17 mouse cellular contexts compared by ENCODE assay signal in the genomic region with DNA sequence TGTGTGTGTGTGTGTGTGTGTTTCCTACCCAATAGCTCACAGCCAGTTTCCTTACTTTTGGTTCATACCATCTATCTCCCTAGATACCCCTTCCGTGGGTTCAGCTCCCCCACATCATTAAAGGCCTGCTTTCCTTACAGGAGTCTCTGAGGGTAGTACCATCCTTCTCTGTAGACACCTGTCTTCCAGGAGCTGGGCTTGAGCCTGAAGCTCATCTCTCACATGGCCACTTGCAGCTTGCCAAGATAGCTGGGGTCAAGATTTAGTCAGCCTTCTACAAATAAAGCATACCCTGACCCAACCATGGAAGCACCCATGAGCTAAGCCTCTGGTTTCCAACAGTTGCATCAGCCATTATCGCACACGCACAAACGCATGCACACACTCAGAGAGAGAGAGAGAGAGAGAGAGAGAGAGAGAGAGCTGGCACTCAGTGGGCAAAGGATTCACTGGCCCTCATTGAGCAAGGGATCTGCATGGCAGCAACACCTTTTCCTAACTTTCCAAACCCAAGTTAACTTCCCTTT.
DNase-seq lines count a peak whose midpoint lies in the region; ATAC-seq lines count a peak whose summit lies in the region.
"Had no signal": no experiment of that assay in that cellular context is flagged by ENCODE, and none has a peak within 500 bp of the region (broad histone marks: within the 10 kb centered on the region; RNA-seq: fewer than 3 reads in every experiment).

No protein-coding gene starts in this region.

- no peaks in the 10 kb centered on the region for H3K36me3 ChIP-seq in hindbrain, embryonic 15.5 days
- no peaks in the 10 kb centered on the region for H3K36me3 ChIP-seq in hindbrain, embryonic 14.5 days (replicated peaks; ENCODE audit: control insufficient read depth, insufficient read depth)
- no peaks in the 10 kb centered on the region for H3K36me3 ChIP-seq in neural tube, embryonic 13.5 days
- H3K36me3 ChIP-seq in neural tube, embryonic 15.5 days: no peaks in the 10 kb centered on the region
- H3K36me3 ChIP-seq: embryonic facial prominence, embryonic 10.5 days; heart, embryonic 10.5 days had no signal

- ATAC-seq in hindbrain, embryonic 15.5 days (ENCODE audit: low FRiP score, low read depth): no peak
- ATAC-seq in hindbrain, embryonic 14.5 days (ENCODE audit: low FRiP score): no peak
- ATAC-seq in neural tube, embryonic 13.5 days (ENCODE audit: low read depth): no peak
- no peak for ATAC-seq in neural tube, embryonic 15.5 days (ENCODE audit: low FRiP score)
- ATAC-seq: forebrain, embryonic 13.5 days; forebrain, postnatal 0 days; intestine, embryonic 16.5 days had no signal

- 94% methylated on average over 4 of the region's 4 CpGs for WGBS in hindbrain, embryonic 15.5 days
- WGBS in hindbrain, embryonic 14.5 days: 97% methylated on average over 4 of the region's 4 CpGs
- 97% methylated on average over 4 of the region's 4 CpGs for WGBS in neural tube, embryonic 13.5 days
- 94% methylated on average over 4 of the region's 4 CpGs for WGBS in neural tube, embryonic 15.5 days

- DNase-seq in heart, adult 11 months: peak; percentile 82
- no peak for DNase-seq in heart, adult 9 months (ENCODE audit: low spot score in 2 of 2)
- DNase-seq in hindbrain, embryonic 14.5 days (ENCODE audit: low spot score): no peak
- DNase-seq in skeletal muscle tissue, adult 2 months (ENCODE audit: low read depth, low spot score): peak; percentile 39
- DNase-seq: adrenal gland, adult 8-10 months; adrenal gland, postnatal 36 days; cerebellum, adult 2 months; cerebellum, postnatal 10 days; forebrain, postnatal 0 days had no signal

- no peak overlapping the region for H3K4me2 ChIP-seq in hindbrain, embryonic 15.5 days
- no peak overlapping the region for H3K4me2 ChIP-seq in hindbrain, embryonic 14.5 days (replicated peaks)
- H3K4me2 ChIP-seq in neural tube, embryonic 13.5 days: no peak overlapping the region
- no peak overlapping the region for H3K4me2 ChIP-seq in neural tube, embryonic 15.5 days
- H3K4me2 ChIP-seq: forebrain, embryonic 13.5 days had no signal

- H3K9ac ChIP-seq in hindbrain, embryonic 15.5 days: no peak overlapping the region
- H3K9ac ChIP-seq in hindbrain, embryonic 14.5 days: no peak overlapping the region
- no peak overlapping the region for H3K9ac ChIP-seq in neural tube, embryonic 13.5 days
- H3K9ac ChIP-seq in neural tube, embryonic 15.5 days (replicated peaks): no peak overlapping the region
- H3K9ac ChIP-seq: forebrain, embryonic 13.5 days; forebrain, postnatal 0 days had no signal

- H3K27ac ChIP-seq in hindbrain, embryonic 15.5 days (replicated peaks): peak overlapping the region; percentile 57; the same call in 1 of the 2 replicates
- no peak overlapping the region; the same call in 1 of the 2 replicates for H3K27ac ChIP-seq in hindbrain, embryonic 14.5 days
- H3K27ac ChIP-seq in neural tube, embryonic 13.5 days (replicated peaks): 0 out of 2 replicates have a peak overlapping the region, but pooled peaks have one; percentile 33
- H3K27ac ChIP-seq in neural tube, embryonic 15.5 days (replicated peaks): no peak overlapping the region
- H3K27ac ChIP-seq: embryonic facial prominence, embryonic 10.5 days; forebrain, embryonic 13.5 days had no signal

- H3K27me3 ChIP-seq in hindbrain, embryonic 15.5 days: no peaks in the 10 kb centered on the region
- H3K27me3 ChIP-seq in hindbrain, embryonic 14.5 days (ENCODE audit: control insufficient read depth, insufficient read depth, low read length): no peaks in the 10 kb centered on the region
- no peaks in the 10 kb centered on the region for H3K27me3 ChIP-seq in neural tube, embryonic 13.5 days
- H3K27me3 ChIP-seq in neural tube, embryonic 15.5 days (replicated peaks): no peaks in the 10 kb centered on the region
- H3K27me3 ChIP-seq: CH12.LX; forebrain, embryonic 13.5 days had no signal

- no peaks in the 10 kb centered on the region for H3K9me3 ChIP-seq in hindbrain, embryonic 15.5 days
- no peaks in the 10 kb centered on the region for H3K9me3 ChIP-seq in hindbrain, embryonic 14.5 days (ENCODE audit: control insufficient read depth, low read length)
- H3K9me3 ChIP-seq in neural tube, embryonic 13.5 days: no peaks in the 10 kb centered on the region
- H3K9me3 ChIP-seq in neural tube, embryonic 15.5 days (replicated peaks): no peaks in the 10 kb centered on the region
- H3K9me3 ChIP-seq: embryonic facial prominence, embryonic 10.5 days; forebrain, embryonic 13.5 days; heart, embryonic 10.5 days had no signal

- peaks cover 17% of the 10 kb centered on the region for H3K4me1 ChIP-seq in hindbrain, embryonic 15.5 days (replicated peaks)
- H3K4me1 ChIP-seq in hindbrain, embryonic 14.5 days (replicated peaks; ENCODE audit: control insufficient read depth, insufficient read depth, low read length): peaks cover 14% of the 10 kb centered on the region
- peaks cover 40% of the 10 kb centered on the region for H3K4me1 ChIP-seq in neural tube, embryonic 13.5 days (replicated peaks)
- H3K4me1 ChIP-seq in neural tube, embryonic 15.5 days: peaks cover 17% of the 10 kb centered on the region

- no peak overlapping the region for H3K4me3 ChIP-seq in hindbrain, embryonic 15.5 days
- no peak overlapping the region for H3K4me3 ChIP-seq in hindbrain, embryonic 14.5 days (replicated peaks; ENCODE audit: low read length)
- H3K4me3 ChIP-seq in neural tube, embryonic 13.5 days: no peak overlapping the region
- no peak overlapping the region for H3K4me3 ChIP-seq in neural tube, embryonic 15.5 days (replicated peaks)
- H3K4me3 ChIP-seq: embryonic facial prominence, embryonic 10.5 days; forebrain, embryonic 13.5 days; heart, embryonic 10.5 days had no signal

Comparison
In these comparisons a context has a peak if more than half of its experiments do, and no peak if none do; other contexts are left out.
1. DNase-seq: peak in heart, adult 11 months (single experiment) and skeletal muscle tissue, adult 2 months (single experiment); none in heart, adult 9 months (0 of 2) and hindbrain, embryonic 14.5 days (single experiment).
2. H3K27ac ChIP-seq: peak in hindbrain, embryonic 15.5 days (single experiment) and neural tube, embryonic 13.5 days (single experiment); none in hindbrain, embryonic 14.5 days (single experiment) and neural tube, embryonic 15.5 days (single experiment).